Mouse (Mus musculus): Measurements from ENCODE around the gene Mid1.
"Not testable (repeated sequence)": the region's sequence is repeated elsewhere in the genome, so short reads cannot be mapped to it uniquely, and the experiment has no call there.

- not testable (repeated sequence) for TF ChIP-seq CTCF (conservative IDR thresholded peaks at IDR 0.05; ENCODE audit: insufficient read depth, insufficient read length, low read depth, low read length); POLR2A (IDR thresholded peaks at IDR 0.05; ENCODE audit: low read depth, low read length)
Observed at GRCm38 (mm10) chrX:169987368-169987837, 302.4 kb downstream of the Mid1 start.

All from kidney, adult 2 months (tissue).